Mouse (Mus musculus) hindbrain, postnatal 0 days (tissue): ENCODE data around the gene Ccdc40. TPM values are rescaled to one million over a fixed set of nuclear protein-coding genes. Genes with fewer than 3 reads are reported as not detected.
"Not testable (repeated sequence)": the region's sequence is repeated elsewhere in the genome, so short reads cannot be mapped to it uniquely, and the experiment has no call there.

Source experiments
- ATAC-seq: fragments of 200-750 bp; cut with Nextera tagmentation; 2 replicates; pipeline ENCODE4 v1.8.0; 2017; ENCODE audit warnings: mild to moderate bottlenecking, moderate TSS enrichment, moderate library complexity
- DNase-seq: peaks from one replicate; pipeline ENCODE4 v3.0.0-alpha.2; 2015; ENCODE audit warnings: low spot score
- H3K27ac ChIP-seq: fragments of 300-500 bp; sonication (generic); 2 replicates; pipeline ENCODE4 v1.5.1; 2014; ENCODE audit warnings: mild to moderate bottlenecking
- H3K27me3 ChIP-seq: fragments of 300-500 bp; sonication (generic); 2 replicates; pipeline ENCODE4 v1.6.1; 2014; ENCODE audit warnings: low read length, mixed read lengths; ENCODE audit not compliant: insufficient read depth
- H3K36me3 ChIP-seq: fragments of 300-500 bp; sonication (generic); 2 replicates; pipeline ENCODE4 v1.6.1; 2014; ENCODE audit warnings: low read length, mixed read lengths; ENCODE audit not compliant: insufficient read depth
- H3K4me1 ChIP-seq: fragments of 300-500 bp; sonication (generic); 2 replicates; pipeline ENCODE4 v1.6.1; 2014; ENCODE audit warnings: antibody characterized with exemption, low read length, mixed read lengths; ENCODE audit not compliant: insufficient read depth
- H3K4me2 ChIP-seq: fragments of 300-500 bp; sonication (generic); 2 replicates; pipeline ENCODE4 v1.6.1; 2014; ENCODE audit warnings: low read depth, mild to moderate bottlenecking, low read length, moderate library complexity, mixed read lengths
- H3K4me3 ChIP-seq: fragments of 300-500 bp; sonication (generic); 2 replicates; pipeline ENCODE4 v1.5.1; 2014; ENCODE audit warnings: low read length
- H3K9ac ChIP-seq: fragments of 300-500 bp; sonication (generic); replicated peaks from 2 replicates; pipeline ENCODE4 v1.6.1; 2014; ENCODE audit warnings: mild to moderate bottlenecking, low read length, moderate library complexity, mixed read lengths
- H3K9me3 ChIP-seq: fragments of 300-500 bp; sonication (generic); 2 replicates; pipeline ENCODE4 v1.6.1; 2016; ENCODE audit warnings: low read length, mixed read lengths
- CTCF ChIP-seq: IDR thresholded peaks from 2 replicates; pipeline ENCODE4 v1.5.1; 2016; ENCODE audit warnings: antibody characterized with exemption, control low read depth, low read depth
- WGBS: fragments of 180-500 bp; shearing (Covaris S2); extraction: QIAGEN DNeasy Blood & Tissue Kit; methylation state at CpG from one replicate; pipeline ENCODE4 v1.1.7; 2014; 5-methylcytosine and 5-hydroxymethylcytosine counted together
- polyA plus RNA-seq: library from polyadenylated mRNA; unstranded; fragments of >200 nt; fragmentation: Nextera tagmentation; extraction: Ambion mirVana; gene quantifications from 2 replicates; pipeline ENCODE4 v1.2.1, GENCODE M21; 2015
- total RNA-seq: library from RNA; depleted of rRNA; stranded (reverse); fragments of >200 nt; gene quantifications from 2 replicates; pipeline ENCODE4 v1.2.3, GENCODE M21; 2014

Gene Ccdc40
- total and polyA plus RNA-seq, 2 experiments from 2014 or later: 9.7 to 11.5 TPM

DNA sequence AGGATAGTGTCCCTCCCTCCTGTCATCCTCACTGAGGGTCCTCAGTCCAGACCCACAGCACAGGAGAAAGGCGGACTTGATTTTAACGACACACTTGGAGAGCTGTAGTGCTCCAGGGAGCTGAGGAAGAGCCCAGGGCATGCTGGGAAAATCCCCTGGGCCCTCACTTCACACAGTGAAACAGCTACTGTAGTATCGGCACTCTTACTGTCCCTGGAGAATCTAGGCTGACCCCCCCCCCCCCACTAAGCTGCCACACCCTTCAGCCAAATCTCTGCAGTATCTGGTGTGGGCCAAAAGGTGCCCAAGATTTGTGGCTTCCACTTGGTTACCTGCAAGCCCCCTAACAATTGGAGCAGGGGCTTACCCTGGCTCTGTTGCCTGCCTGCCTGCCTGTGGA is 8.6 kb downstream of the Ccdc40 start:
- Histone ChIP-seq H3K36me3 (no peaks in the 10 kb centered on the region), H3K4me3 (no peak overlapping the region), H3K4me1 (no peaks in the 10 kb centered on the region), H3K4me2 (no peak overlapping the region), H3K27ac (no peak overlapping the region), H3K9ac (no peak overlapping the region), H3K9me3 (no peaks in the 10 kb centered on the region), H3K27me3 (no peaks in the 10 kb centered on the region)
- ATAC-seq (no peak), DNase-seq (no peak)
- no peak for TF ChIP-seq CTCF
- WGBS: 43% methylated on average over 3 of the region's 3 CpGs

DNA sequence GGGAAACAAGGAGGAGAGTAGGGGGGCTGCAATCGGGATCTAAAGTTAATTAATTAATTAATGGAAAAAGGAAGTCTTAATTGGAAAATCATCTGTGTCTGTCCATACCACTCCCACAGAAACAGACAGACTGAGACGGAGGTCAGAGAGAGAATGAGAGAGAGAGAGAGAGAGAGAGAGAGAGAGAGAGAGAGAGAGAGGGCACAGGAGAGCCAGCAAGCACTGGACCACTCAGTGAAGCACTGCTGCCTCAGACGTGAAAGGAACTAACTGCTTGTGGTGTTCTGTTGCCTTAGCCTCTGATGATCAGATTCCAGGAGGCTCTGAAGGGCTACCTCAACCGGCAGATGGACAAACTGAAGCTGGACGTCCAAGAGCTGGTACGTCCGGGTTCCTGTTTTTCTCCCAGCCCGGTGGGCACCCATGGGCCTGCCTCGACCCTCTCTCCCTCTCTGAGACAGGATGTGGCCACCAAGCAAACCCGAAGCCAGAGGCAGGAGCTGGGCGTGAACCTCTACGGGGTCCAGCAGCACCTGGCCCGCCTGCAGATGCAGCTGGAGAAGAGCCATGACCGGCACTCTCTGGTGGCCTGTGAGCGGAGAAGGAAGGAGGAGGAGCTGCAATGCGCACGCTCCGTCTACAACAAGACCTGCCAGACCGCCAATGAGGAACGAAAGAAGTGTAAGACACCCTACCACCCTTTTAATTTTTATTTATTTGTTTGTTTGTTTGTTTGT is 9.4 kb downstream of the Ccdc40 start:
- DNase-seq (no peak), ATAC-seq (no peak; the same call in 1 of the 2 replicates)
- TF ChIP-seq CTCF: no peak
- Histone ChIP-seq H3K27me3 (no peaks in the 10 kb centered on the region), H3K36me3 (no peaks in the 10 kb centered on the region), H3K27ac (peak overlapping the region; percentile 41), H3K4me2 (peak overlapping the region; percentile 23), H3K4me3 (no peak overlapping the region; the same call in 1 of the 2 replicates), H3K9ac (0 out of 2 replicates have a peak overlapping the region, but pooled peaks have one; percentile 3), H3K4me1 (no peaks in the 10 kb centered on the region), H3K9me3 (no peaks in the 10 kb centered on the region)
- WGBS: 41% methylated on average over 20 of the region's 20 CpGs

DNA sequence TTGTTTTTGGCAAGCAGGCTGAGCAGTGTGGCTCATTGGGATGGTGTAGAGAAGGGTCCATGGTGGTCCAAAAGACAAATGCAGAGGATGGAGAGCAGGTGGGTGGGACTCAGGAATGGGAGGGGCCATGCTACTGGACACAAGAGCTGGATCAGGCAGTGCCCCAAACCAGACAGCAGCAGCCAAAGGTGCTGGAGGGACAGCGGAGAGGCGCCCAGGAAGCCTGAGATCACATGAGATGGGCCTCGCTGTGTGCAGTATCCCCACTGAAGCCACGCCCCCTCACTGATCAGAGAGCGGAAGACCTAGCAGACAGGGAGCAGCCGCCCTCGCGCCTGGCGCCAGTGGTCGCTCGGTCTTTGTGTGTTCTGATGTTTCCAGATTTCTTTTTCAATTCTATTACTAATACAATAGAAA is 9.9 kb downstream of the Ccdc40 start:
- WGBS: 28% methylated on average over 11 of the region's 11 CpGs
- H3K9me3 ChIP-seq: no peaks in the 10 kb centered on the region
- DNase-seq: peak; percentile 51
- H3K36me3 ChIP-seq: no peaks in the 10 kb centered on the region
- 0 out of 2 replicates have a peak overlapping the region, but pooled peaks have one; percentile 3 for H3K9ac ChIP-seq
- H3K4me3 ChIP-seq: no peak overlapping the region; the same call in 1 of the 2 replicates
- H3K27me3 ChIP-seq: no peaks in the 10 kb centered on the region
- peak overlapping the region; percentile 23 for H3K4me2 ChIP-seq
- H3K4me1 ChIP-seq: no peaks in the 10 kb centered on the region
- peak; percentile 42; the same call in 1 of the 2 replicates for ATAC-seq
- TF ChIP-seq CTCF: no peak
- H3K27ac ChIP-seq: no peak overlapping the region

DNA sequence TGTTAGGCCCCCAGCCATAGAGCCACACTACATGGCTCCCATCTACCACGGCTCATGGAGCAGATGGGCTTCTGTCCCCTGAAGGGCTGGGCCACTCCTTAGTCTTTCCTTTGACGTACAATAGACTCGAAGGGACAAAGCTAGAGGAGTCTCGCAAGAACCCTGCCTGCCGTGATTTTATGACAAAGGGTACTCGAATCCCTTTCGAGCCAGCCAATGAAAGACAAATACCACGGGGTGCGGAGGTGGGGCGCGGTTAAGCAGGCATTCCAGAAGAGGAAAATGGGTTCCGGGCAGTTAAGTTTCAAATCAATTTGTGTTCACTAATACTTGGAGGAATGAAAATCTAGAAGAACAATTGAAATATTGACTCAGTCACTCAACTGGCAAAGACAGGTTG is 11.1 kb downstream of the Ccdc40 start:
- H3K27ac ChIP-seq: no peak overlapping the region
- H3K9ac ChIP-seq: no peak overlapping the region
- no peaks in the 10 kb centered on the region for H3K36me3 ChIP-seq
- no peaks in the 10 kb centered on the region for H3K4me1 ChIP-seq
- no peaks in the 10 kb centered on the region for H3K27me3 ChIP-seq
- 82% methylated on average over 12 of the region's 12 CpGs for WGBS
- DNase-seq (no peak), ATAC-seq (no peak)
- H3K4me3 ChIP-seq: no peak overlapping the region
- no peaks in the 10 kb centered on the region for H3K9me3 ChIP-seq
- H3K4me2 ChIP-seq: no peak overlapping the region
- no peak for TF ChIP-seq CTCF

DNA sequence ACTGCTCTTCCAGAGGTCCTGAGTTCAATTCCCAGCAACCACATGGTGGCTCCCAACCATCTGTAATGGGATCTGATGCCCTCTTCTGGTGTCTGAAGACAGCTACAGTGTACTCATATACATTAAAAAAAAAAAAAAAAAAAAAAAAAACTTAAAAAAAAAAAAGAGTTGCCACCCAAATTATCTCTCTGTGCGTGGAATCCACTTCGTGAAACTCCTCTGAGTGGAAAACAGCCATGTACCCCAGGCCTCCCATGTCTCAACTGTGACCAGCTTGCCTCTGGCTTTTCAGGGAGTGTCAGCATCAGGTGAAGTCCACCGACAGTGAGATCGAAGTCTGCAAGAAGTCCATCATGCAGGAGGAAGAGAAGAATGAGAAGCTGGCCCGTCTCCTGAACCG is 17.2 kb downstream of the Ccdc40 start:
- WGBS: 91% methylated on average over 6 of the region's 6 CpGs
- H3K27ac ChIP-seq, H3K36me3 ChIP-seq, H3K4me3 ChIP-seq, ATAC-seq, H3K9me3 ChIP-seq, H3K4me2 ChIP-seq, H3K4me1 ChIP-seq, H3K9ac ChIP-seq, DNase-seq, H3K27me3 ChIP-seq: not testable (repeated sequence)

DNA sequence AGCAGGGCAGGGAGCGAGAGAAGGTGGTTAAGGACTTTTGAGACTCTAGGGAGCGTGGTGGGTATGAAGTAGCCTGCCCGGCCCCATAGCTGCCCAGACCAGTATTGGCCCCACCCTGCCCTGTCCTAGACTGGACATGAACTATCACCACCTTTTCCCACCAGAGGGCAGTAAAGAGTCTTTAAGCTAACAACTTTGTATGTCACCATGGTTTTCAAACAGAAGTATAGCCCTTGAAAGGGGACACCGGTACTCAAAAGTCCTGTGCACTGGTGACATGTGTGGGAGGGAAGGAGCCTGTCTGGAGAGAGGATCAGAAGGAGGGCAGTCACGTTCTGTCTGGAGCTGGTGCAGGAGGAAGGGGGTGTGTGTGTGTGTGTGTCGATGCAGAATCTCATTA is 20.6 kb downstream of the Ccdc40 start:
- ATAC-seq: peak; percentile 60
- peak; percentile 71 for TF ChIP-seq CTCF
- Histone ChIP-seq H3K36me3 (no peaks in the 10 kb centered on the region), H3K4me2 (no peak overlapping the region), H3K9me3 (no peaks in the 10 kb centered on the region), H3K27ac (no peak overlapping the region), H3K4me1 (no peaks in the 10 kb centered on the region), H3K27me3 (no peaks in the 10 kb centered on the region), H3K4me3 (no peak overlapping the region), H3K9ac (no peak overlapping the region)
- 40% methylated on average over 6 of the region's 6 CpGs for WGBS
- peak; percentile 90 for DNase-seq

DNA sequence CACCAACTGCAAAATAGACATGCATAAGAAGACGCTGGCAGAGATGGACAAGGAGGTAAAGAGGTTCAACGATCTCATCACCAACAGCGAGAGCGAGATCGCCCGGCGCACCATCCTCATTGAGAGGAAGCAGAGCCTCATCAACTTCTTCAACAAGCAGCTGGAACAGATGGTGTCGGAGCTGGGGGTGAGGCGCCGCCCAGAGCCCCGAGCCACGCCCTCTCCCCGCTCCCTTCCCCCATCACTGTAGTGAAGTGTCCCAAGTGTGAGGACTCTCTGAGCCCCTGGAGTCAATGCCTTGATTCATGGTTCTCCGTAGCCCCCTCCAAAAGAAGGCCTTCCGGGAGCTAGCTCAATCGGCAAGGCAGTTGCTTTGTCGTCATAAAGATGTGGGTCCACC is 22.6 kb downstream of the Ccdc40 start:
- H3K4me1 ChIP-seq: no peaks in the 10 kb centered on the region
- no peaks in the 10 kb centered on the region for H3K9me3 ChIP-seq
- no peak overlapping the region for H3K4me3 ChIP-seq
- H3K4me2 ChIP-seq: no peak overlapping the region
- DNase-seq (no peak), ATAC-seq (no peak)
- WGBS: 68% methylated on average over 17 of the region's 17 CpGs
- no peaks in the 10 kb centered on the region for H3K36me3 ChIP-seq
- TF ChIP-seq CTCF: no peak
- no peak overlapping the region for H3K27ac ChIP-seq
- no peak overlapping the region for H3K9ac ChIP-seq
- H3K27me3 ChIP-seq: no peaks in the 10 kb centered on the region
